In genomic region chr6:18369723-18370122, GRCm38 (mm10) we compare ENCODE assay signal across 29 mouse cellular contexts.
DNase-seq lines count a peak whose midpoint lies in the region; ATAC-seq and TF ChIP-seq lines count a peak whose summit lies in the region.
"Had no signal": no experiment of that assay in that cellular context is flagged by ENCODE, and none has a peak within 500 bp of the region (broad histone marks: within the 10 kb centered on the region; RNA-seq: fewer than 3 reads in every experiment).

No protein-coding gene starts in this region.

- WGBS in small intestine, adult 2 months = 82% methylated on average over 4 of the region's 4 CpGs
- WGBS in midbrain, postnatal 0 days = 93% methylated on average over 4 of the region's 4 CpGs

- DNase-seq in lung, postnatal 36 days = peak; percentile 15
- DNase-seq in lung, postnatal 10 days = no peak
- DNase-seq in Muller cell, postnatal 12 days (ENCODE audit: inconsistent ontology term) = peak; percentile 3
- DNase-seq in right cerebral cortex, adult 18-20 months = no peak
- DNase-seq in spleen, postnatal 14 days (ENCODE audit: low spot score in 2 of 2) = no peak
- DNase-seq in midbrain, postnatal 0 days (ENCODE audit: low spot score) = no peak
- DNase-seq: adrenal gland, postnatal 10 days; adrenal gland, postnatal 36 days; cerebellum, adult 2 months; cerebellum, adult 9-11 months; cerebellum, postnatal 25 days; forebrain, postnatal 0 days; gastrocnemius, adult 2 months; gastrocnemius, postnatal 14 days; heart, adult 18-20 months; heart, postnatal 10 days; heart, postnatal 36 days had no signal

- no peaks in the 10 kb centered on the region for H3K27me3 ChIP-seq in small intestine, adult 2 months (ENCODE audit: control insufficient read depth, insufficient read depth, low read length)
- H3K27me3 ChIP-seq in midbrain, postnatal 0 days (ENCODE audit: insufficient read depth, low read length) = no peaks in the 10 kb centered on the region
- H3K27me3 ChIP-seq: embryonic facial prominence, embryonic 12.5 days; embryonic facial prominence, embryonic 15.5 days; heart, embryonic 12.5 days; heart, embryonic 15.5 days had no signal

- no peaks in the 10 kb centered on the region for H3K9me3 ChIP-seq in midbrain, postnatal 0 days (ENCODE audit: low read length)
- H3K9me3 ChIP-seq: embryonic facial prominence, embryonic 12.5 days; embryonic facial prominence, embryonic 15.5 days; G1E; heart, embryonic 12.5 days; heart, embryonic 15.5 days; hindbrain, embryonic 10.5 days had no signal

- H3K36me3 ChIP-seq in small intestine, adult 2 months (ENCODE audit: control insufficient read depth, insufficient read depth, low read length) = no peaks in the 10 kb centered on the region
- peaks cover 11% of the 10 kb centered on the region for H3K36me3 ChIP-seq in midbrain, postnatal 0 days (ENCODE audit: insufficient read depth, low read length)
- H3K36me3 ChIP-seq: embryonic facial prominence, embryonic 12.5 days; embryonic facial prominence, embryonic 15.5 days; G1E; heart, embryonic 12.5 days; heart, embryonic 15.5 days; hindbrain, embryonic 10.5 days had no signal

- no peak overlapping the region for H3K9ac ChIP-seq in midbrain, postnatal 0 days (replicated peaks; ENCODE audit: low read length, poor library complexity, severe bottlenecking)
- H3K9ac ChIP-seq: embryonic facial prominence, embryonic 12.5 days; embryonic facial prominence, embryonic 15.5 days; forebrain, postnatal 0 days; heart, embryonic 12.5 days; heart, embryonic 15.5 days; hindbrain, embryonic 14.5 days had no signal

- no peak overlapping the region for H3K4me3 ChIP-seq in small intestine, adult 2 months (ENCODE audit: low read depth, low read length)
- H3K4me3 ChIP-seq in midbrain, postnatal 0 days (ENCODE audit: low read depth, low read length) = no peak overlapping the region
- H3K4me3 ChIP-seq: embryonic facial prominence, embryonic 12.5 days; embryonic facial prominence, embryonic 15.5 days; gastrocnemius, adult 2 months; heart, embryonic 12.5 days; heart, embryonic 15.5 days; hindbrain, embryonic 10.5 days had no signal

- ATAC-seq in granulocyte monocyte progenitor cell, adult 5-6 weeks (replicated peaks; ENCODE audit: poor library complexity, severe bottlenecking) = peak; percentile 85
- no peak for ATAC-seq in midbrain, postnatal 0 days (ENCODE audit: low FRiP score)
- ATAC-seq: activated CD4-positive, CD25-positive, alpha-beta regulatory T cell, adult 4 months; forebrain, embryonic 14.5 days; forebrain, postnatal 0 days; hindbrain, postnatal 0 days had no signal

- H3K4me1 ChIP-seq in small intestine, adult 2 months (ENCODE audit: control insufficient read depth, insufficient read depth, insufficient read length, low read length) = peaks cover 11% of the 10 kb centered on the region; the same call in 1 of the 2 replicates
- no peaks in the 10 kb centered on the region for H3K4me1 ChIP-seq in midbrain, postnatal 0 days (ENCODE audit: insufficient read depth, low read length)
- H3K4me1 ChIP-seq: embryonic facial prominence, embryonic 12.5 days; hindbrain, embryonic 10.5 days had no signal

- no peak for TF ChIP-seq POLR2A in small intestine, adult 2 months (IDR thresholded peaks at IDR 0.05; ENCODE audit: low read depth, low read length)

- peak overlapping the region; percentile 13 for H3K27ac ChIP-seq in small intestine, adult 2 months (ENCODE audit: insufficient read depth, low read depth, low read length)
- no peak overlapping the region for H3K27ac ChIP-seq in midbrain, postnatal 0 days (ENCODE audit: low read depth, low read length)
- H3K27ac ChIP-seq: embryonic facial prominence, embryonic 12.5 days; embryonic facial prominence, embryonic 15.5 days; gastrocnemius, adult 2 months; heart, embryonic 15.5 days; hindbrain, embryonic 10.5 days; hindbrain, embryonic 14.5 days; hindbrain, postnatal 0 days had no signal

- no peak for TF ChIP-seq CTCF in small intestine, adult 2 months (IDR thresholded peaks at IDR 0.05; ENCODE audit: extremely low read depth, insufficient read length, insufficient replicate concordance, low read depth, low read length)
- TF ChIP-seq CTCF in midbrain, postnatal 0 days (IDR thresholded peaks at IDR 0.05) = no peak

- H3K4me2 ChIP-seq in midbrain, postnatal 0 days (ENCODE audit: low read depth, low read length, poor library complexity, severe bottlenecking) = no peak overlapping the region
- H3K4me2 ChIP-seq: embryonic facial prominence, embryonic 12.5 days; embryonic facial prominence, embryonic 15.5 days; heart, embryonic 12.5 days; heart, embryonic 15.5 days; hindbrain, embryonic 14.5 days had no signal

Comparison
In these comparisons a context has a peak if more than half of its experiments do, and no peak if none do; other contexts are left out.
1. DNase-seq: peak in lung, postnatal 36 days (single experiment) and Muller cell, postnatal 12 days (single experiment); none in lung, postnatal 10 days (single experiment), right cerebral cortex, adult 18-20 months (single experiment), spleen, postnatal 14 days (0 of 2) and midbrain, postnatal 0 days (single experiment).